Mouse (Mus musculus) spleen, postnatal 4 days (tissue): Measurements from ENCODE around the gene Pinlyp.
"Not testable (repeated sequence)": the region's sequence is repeated elsewhere in the genome, so short reads cannot be mapped to it uniquely, and the experiment has no call there.

Source experiments
- DNase-seq, 2 experiments: peaks; one replicate each; pipeline ENCODE4 v3.0.0; 2022; ENCODE audit warnings: low spot score in 2 of 2

Gene Pinlyp

GRCm38 (mm10) chr7:24525686-24526420 lies 20.1 kb downstream of the Pinlyp start:
- DNase-seq, result no peak

GRCm38 (mm10) chr7:24524978-24525377 lies 20.9 kb downstream of the Pinlyp start:
- no peak for DNase-seq

GRCm38 (mm10) chr7:24523723-24524122 lies 22.2 kb downstream of the Pinlyp start:
- DNase-seq, result no peak

GRCm38 (mm10) chr7:24522805-24523204 lies 23.1 kb downstream of the Pinlyp start:
- no peak for DNase-seq

- not testable (repeated sequence) for DNase-seq
Measured at GRCm38 (mm10) chr7:24520054-24520453, 25.9 kb downstream of the Pinlyp start.

- no peak for DNase-seq
Measured at GRCm38 (mm10) chr7:24519130-24519529, 26.8 kb downstream of the Pinlyp start.

GRCm38 (mm10) chr7:24517654-24518053 lies 28.3 kb downstream of the Pinlyp start:
- DNase-seq, result no peak

GRCm38 (mm10) chr7:24517077-24517476 lies 28.8 kb downstream of the Pinlyp start:
- no peak for DNase-seq

GRCm38 (mm10) chr7:24516319-24516718 lies 29.6 kb downstream of the Pinlyp start:
- DNase-seq, result peak in 1 of 2 experiments; percentile 39

GRCm38 (mm10) chr7:24512355-24512754 lies 33.6 kb downstream of the Pinlyp start, which contains the start of gene AC161166.1:
AC161166.1 (minus strand) TSS chr7:24512455.
- DNase-seq, result no peak

GRCm38 (mm10) chr7:24507726-24508114 lies 38.2 kb downstream of the Pinlyp start:
- no peak for DNase-seq

GRCm38 (mm10) chr7:24506838-24507725 lies 38.8 kb downstream of the Pinlyp start, which contains the start of gene Zfp428:
Zfp428 (plus strand) TSS chr7:24507006.
- DNase-seq, result peak; percentile 74 to 89

- DNase-seq, result no peak
Measured at GRCm38 (mm10) chr7:24506476-24506837, 39.5 kb downstream of the Pinlyp start.

- no peak for DNase-seq
Measured at GRCm38 (mm10) chr7:24506065-24506459, 39.9 kb downstream of the Pinlyp start.

GRCm38 (mm10) chr7:24505447-24506064 lies 40.4 kb downstream of the Pinlyp start:
- no peak for DNase-seq

GRCm38 (mm10) chr7:24504868-24505267 lies 41.0 kb downstream of the Pinlyp start:
- no peak for DNase-seq

- DNase-seq, result no peak
Measured at GRCm38 (mm10) chr7:24504004-24504403, 41.9 kb downstream of the Pinlyp start.

GRCm38 (mm10) chr7:24501492-24501891 lies 44.4 kb downstream of the Pinlyp start:
- peak; percentile 57 to 80 for DNase-seq

- peak; percentile 54 to 82 for DNase-seq
Measured at GRCm38 (mm10) chr7:24500929-24501328, 45.0 kb downstream of the Pinlyp start.

- DNase-seq, result no peak
Measured at GRCm38 (mm10) chr7:24499856-24500577, 45.9 kb downstream of the Pinlyp start.
